ENCODE assay signal across 25 mouse cellular contexts in the genomic region with DNA sequence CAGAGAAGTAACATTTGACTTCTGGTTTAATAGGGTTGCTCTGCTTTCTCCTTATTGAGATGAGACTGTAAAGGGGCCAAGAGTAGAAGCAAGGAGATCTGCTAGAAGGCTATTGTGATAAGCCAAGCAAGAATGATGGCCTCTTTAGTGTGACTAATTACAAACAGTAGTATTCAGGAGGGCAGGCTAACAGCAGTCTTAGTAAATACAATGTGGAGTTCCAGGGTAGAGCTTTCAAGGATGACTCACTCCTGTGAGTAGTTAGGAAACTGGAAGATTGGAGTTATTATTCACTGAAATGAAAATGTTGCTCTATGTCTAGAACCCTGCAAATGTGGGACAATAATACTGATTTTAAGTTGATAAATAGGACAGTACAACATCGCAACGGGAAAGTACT.
"Had no signal": no experiment of that assay in that cellular context is flagged by ENCODE, and none has a peak within 500 bp of the region (broad histone marks: within the 10 kb centered on the region; RNA-seq: fewer than 3 reads in every experiment).

No protein-coding gene starts in this region.

- H3K27ac ChIP-seq: heart, adult 2 months; heart, embryonic 13.5 days; heart, embryonic 15.5 days; hindbrain, embryonic 13.5 days; hindbrain, embryonic 15.5 days; hindbrain, postnatal 0 days; kidney, embryonic 15.5 days; kidney, postnatal 0 days; left cerebral cortex, adult 2 months; limb, embryonic 13.5 days; limb, embryonic 15.5 days; liver, embryonic 12.5 days; liver, embryonic 14.5 days had no signal

- H3K27me3 ChIP-seq: heart, embryonic 13.5 days; heart, embryonic 15.5 days; hindbrain, embryonic 13.5 days; hindbrain, embryonic 15.5 days; kidney, embryonic 15.5 days; limb, embryonic 13.5 days; limb, embryonic 15.5 days; liver, embryonic 12.5 days had no signal

- H3K4me2 ChIP-seq: heart, embryonic 11.5 days; heart, embryonic 13.5 days; heart, embryonic 15.5 days; hindbrain, embryonic 13.5 days; hindbrain, embryonic 15.5 days; kidney, embryonic 15.5 days; limb, embryonic 13.5 days; limb, embryonic 15.5 days; liver, embryonic 12.5 days had no signal

- DNase-seq: gastrocnemius, postnatal 14 days; gastrocnemius, postnatal 36 days; heart, adult 11 months; heart, adult 2 months; heart, postnatal 14 days; heart, postnatal 36 days; kidney, adult 11 months; kidney, adult 2 months; kidney, adult 9 months; kidney, postnatal 14 days; kidney, postnatal 36 days had no signal

- H3K4me3 ChIP-seq: heart, adult 2 months; heart, embryonic 13.5 days; heart, embryonic 15.5 days; hindbrain, embryonic 13.5 days; hindbrain, embryonic 15.5 days; kidney, embryonic 15.5 days; left cerebral cortex, adult 2 months; limb, embryonic 13.5 days; limb, embryonic 15.5 days; liver, embryonic 12.5 days had no signal

- ATAC-seq: hindbrain, postnatal 0 days; intestine, embryonic 16.5 days; liver, embryonic 12.5 days had no signal

- H3K9me3 ChIP-seq: heart, embryonic 13.5 days; heart, embryonic 15.5 days; hindbrain, embryonic 13.5 days; hindbrain, embryonic 15.5 days; kidney, embryonic 15.5 days; limb, embryonic 13.5 days; limb, embryonic 15.5 days; liver, embryonic 12.5 days had no signal

- H3K9ac ChIP-seq: heart, embryonic 13.5 days; heart, embryonic 15.5 days; hindbrain, embryonic 13.5 days; hindbrain, embryonic 15.5 days; kidney, embryonic 15.5 days; limb, embryonic 13.5 days; limb, embryonic 15.5 days; liver, embryonic 12.5 days; liver, embryonic 14.5 days had no signal

- H3K4me1 ChIP-seq: hindbrain, embryonic 13.5 days; hindbrain, embryonic 15.5 days; kidney, embryonic 15.5 days; limb, embryonic 13.5 days; limb, embryonic 15.5 days had no signal
